Mouse (Mus musculus): ENCODE results near the gene Cdk19. TPM values are rescaled to one million over a fixed set of nuclear protein-coding genes. Genes with fewer than 3 reads are reported as not detected.

Cdk19 gene
- total RNA-seq, 2 experiments from 2014 or later = 15.8 to 16.2 TPM

- intact Hi-C loops (cut with DNase I) = no loop called here
- DNase-seq = no peak
These were observed 93.0 kb downstream of the Cdk19 start for GRCm38 (mm10) chr10:40432375-40432774.

- intact Hi-C loops (cut with DNase I) = no loop called here
- DNase-seq = no peak
These were observed 96.0 kb downstream of the Cdk19 start for GRCm38 (mm10) chr10:40435402-40435801.

GRCm38 (mm10) chr10:40437117-40437516 is 97.8 kb downstream of the Cdk19 start:
- intact Hi-C loops (cut with DNase I) = no loop called here
- DNase-seq = no peak

- intact Hi-C loops (cut with DNase I) = no loop called here
These were observed 101.4 kb downstream of the Cdk19 start for GRCm38 (mm10) chr10:40440740-40441139.

GRCm38 (mm10) chr10:40442076-40442475 is 102.7 kb downstream of the Cdk19 start:
- DNase-seq = no peak
- intact Hi-C loops (cut with DNase I) = no loop called here

More at GRCm38 (mm10) chr10:40440740-40441139, 101.4 kb downstream of the Cdk19 start:
- no peak for DNase-seq

GRCm38 (mm10) chr10:40443371-40443770 is 104.0 kb downstream of the Cdk19 start:
- DNase-seq = no peak
- intact Hi-C loops (cut with DNase I) = no loop called here

GRCm38 (mm10) chr10:40443806-40444357 is 104.5 kb downstream of the Cdk19 start:
- intact Hi-C loops (cut with DNase I) = no loop called here
- DNase-seq = no peak

- DNase-seq = no peak
- intact Hi-C loops (cut with DNase I) = no loop called here
These were observed 105.2 kb downstream of the Cdk19 start for GRCm38 (mm10) chr10:40444586-40444985.

GRCm38 (mm10) chr10:40446088-40446604 is 106.8 kb downstream of the Cdk19 start:
- intact Hi-C loops (cut with DNase I) = no loop called here
- no peak for DNase-seq

GRCm38 (mm10) chr10:40446630-40447029 is 107.3 kb downstream of the Cdk19 start:
- intact Hi-C loops (cut with DNase I) = no loop called here

GRCm38 (mm10) chr10:40447295-40447694 is 107.9 kb downstream of the Cdk19 start:
- DNase-seq = no peak
- intact Hi-C loops (cut with DNase I) = no loop called here

More at GRCm38 (mm10) chr10:40446630-40447029, 107.3 kb downstream of the Cdk19 start:
- no peak for DNase-seq

GRCm38 (mm10) chr10:40447921-40448320 is 108.6 kb downstream of the Cdk19 start:
- intact Hi-C loops (cut with DNase I) = no loop called here
- no peak for DNase-seq

GRCm38 (mm10) chr10:40448444-40448843 is 109.1 kb downstream of the Cdk19 start:
- intact Hi-C loops (cut with DNase I) = no loop called here
- no peak for DNase-seq

- DNase-seq = no peak
- intact Hi-C loops (cut with DNase I) = no loop called here
These were observed 110.2 kb downstream of the Cdk19 start for GRCm38 (mm10) chr10:40449571-40449970.

GRCm38 (mm10) chr10:40450171-40450570 is 110.8 kb downstream of the Cdk19 start:
- no peak for DNase-seq
- intact Hi-C loops (cut with DNase I) = no loop called here

- DNase-seq = no peak
- intact Hi-C loops (cut with DNase I) = no loop called here
These were observed 117.8 kb downstream of the Cdk19 start for GRCm38 (mm10) chr10:40457116-40457515.

GRCm38 (mm10) chr10:40459141-40459540 is 119.8 kb downstream of the Cdk19 start:
- DNase-seq = no peak
- intact Hi-C loops (cut with DNase I) = no loop called here

GRCm38 (mm10) chr10:40461362-40461761 is 122.0 kb downstream of the Cdk19 start:
- intact Hi-C loops (cut with DNase I) = no loop called here
- no peak for DNase-seq

- no peak for DNase-seq
- intact Hi-C loops (cut with DNase I) = no loop called here
These were observed 122.9 kb downstream of the Cdk19 start for GRCm38 (mm10) chr10:40462257-40462656.

- no peak for DNase-seq
- intact Hi-C loops (cut with DNase I) = no loop called here
These were observed 128.0 kb downstream of the Cdk19 start for GRCm38 (mm10) chr10:40467174-40467911.

GRCm38 (mm10) chr10:40467912-40468254 is 128.5 kb downstream of the Cdk19 start:
- intact Hi-C loops (cut with DNase I) = no loop called here
- no peak for DNase-seq

- no peak for DNase-seq
- intact Hi-C loops (cut with DNase I) = no loop called here
These were observed 129.8 kb downstream of the Cdk19 start for GRCm38 (mm10) chr10:40469145-40469544.

Measured in heart, postnatal 10 days (tissue).